Mouse (Mus musculus) MEL (cell line): ENCODE results near the gene Mog. TPM values are rescaled to one million over a fixed set of nuclear protein-coding genes. Genes with fewer than 3 reads are reported as not detected.
A peak's percentile ranks its signal among the peaks of the same experiment; 100 is the strongest.

ENCODE experiments used
- DNase-seq: peaks from one replicate; pipeline ENCODE4 v3.0.0; 2011; ENCODE audit warnings: low read depth, low spot score
- H3K27ac ChIP-seq: 2 replicates; pipeline ENCODE4 v1.5.1; 2012; ENCODE audit warnings: low read depth, mild to moderate bottlenecking, control low read depth, low read length, moderate library complexity; ENCODE audit not compliant: control insufficient read depth
- H3K27me3 ChIP-seq, 2 experiments: fragments of 150-350 bp in 1 of 2; sonication (generic) in 1 of 2; 2 replicates each; pipeline ENCODE4 v1.6.1; 2012; ENCODE audit warnings: low read length in 2 of 2, mild to moderate bottlenecking in 2 of 2, improper control_type of control experiment in 1 of 2, moderate library complexity in 1 of 2; ENCODE audit not compliant: insufficient read depth in 2 of 2, control insufficient read depth in 1 of 2
- H3K36me3 ChIP-seq, 2 experiments: 2 replicates each; pipeline ENCODE4 v1.6.1; 2012 to 2014; ENCODE audit warnings: low read length in 2 of 2, improper control_type of control experiment in 1 of 2, inconsistent platforms in 1 of 2, mild to moderate bottlenecking in 1 of 2; ENCODE audit not compliant: insufficient read depth in 2 of 2, control insufficient read depth in 1 of 2
- H3K4me1 ChIP-seq, 2 experiments: fragments of 150-350 bp in 1 of 2; sonication (generic) in 1 of 2; 2 replicates each; pipeline ENCODE4 v1.6.1; 2012; ENCODE audit warnings: low read length in 2 of 2, improper control_type of control experiment in 1 of 2, mild to moderate bottlenecking in 1 of 2; ENCODE audit not compliant: insufficient read depth in 2 of 2, control insufficient read depth in 1 of 2
- H3K4me3 ChIP-seq, 2 experiments: fragments of 150-350 bp in 1 of 2; sonication (generic) in 1 of 2; 2 replicates each; pipeline ENCODE4 v1.5.1; 2012; ENCODE audit warnings: low read depth in 2 of 2, low read length in 2 of 2, mild to moderate bottlenecking in 2 of 2, moderate library complexity in 2 of 2, control low read depth in 1 of 2, improper control_type of control experiment in 1 of 2; ENCODE audit not compliant: control insufficient read depth in 1 of 2, insufficient read depth in 1 of 2
- H3K79me2 ChIP-seq: 2 replicates; pipeline ENCODE4 v1.6.1; 2012; ENCODE audit warnings: mild to moderate bottlenecking, low read length, moderate library complexity; ENCODE audit not compliant: control insufficient read depth, poor library complexity, insufficient read depth
- H3K9ac ChIP-seq: 2 replicates; pipeline ENCODE4 v1.6.1; 2012; ENCODE audit warnings: low read depth, mild to moderate bottlenecking, control low read depth, low read length, moderate library complexity; ENCODE audit not compliant: control insufficient read depth, poor library complexity, severe bottlenecking
- H3K9me3 ChIP-seq: fragments of 150-350 bp; sonication (generic); replicated peaks from 2 replicates; pipeline ENCODE4 v1.6.1; 2012; ENCODE audit warnings: mild to moderate bottlenecking, low read length, improper control_type of control experiment, moderate library complexity; ENCODE audit not compliant: insufficient read depth
- BHLHE40 ChIP-seq: IDR thresholded peaks from 2 replicates; pipeline ENCODE4 v1.6.1; 2012; ENCODE audit warnings: low read depth, mild to moderate bottlenecking, inconsistent platforms, low read length, improper control_type of control experiment, borderline replicate concordance
- CHD1 ChIP-seq: IDR thresholded peaks from 2 replicates; pipeline ENCODE4 v1.6.1; 2012; ENCODE audit warnings: low read depth, mild to moderate bottlenecking, inconsistent platforms, low read length, improper control_type of control experiment
- CTCF ChIP-seq, 3 experiments: IDR thresholded peaks in 2 of 3; conservative IDR thresholded peaks in 1 of 3; 2 replicates each; pipeline ENCODE4 v1.5.1; 2011 to 2012; ENCODE audit warnings: low read length in 3 of 3, low read depth in 2 of 3, mild to moderate bottlenecking in 2 of 3, improper control_type of control experiment in 1 of 3, inconsistent platforms in 1 of 3, mixed read lengths in 1 of 3, moderate library complexity in 1 of 3; ENCODE audit not compliant: control insufficient read depth in 1 of 3, insufficient read depth in 1 of 3, poor library complexity in 1 of 3, severe bottlenecking in 1 of 3
- E2F4 ChIP-seq: IDR thresholded peaks from 2 replicates; pipeline ENCODE4 v1.6.1; 2011; ENCODE audit warnings: low read depth, low read length, improper control_type of control experiment, borderline replicate concordance
- EP300 ChIP-seq, 2 experiments: IDR thresholded peaks; 2 replicates each; pipeline ENCODE4 v1.6.1; 2011; ENCODE audit warnings: improper control_type of control experiment in 2 of 2, low read length in 2 of 2, low read depth in 1 of 2, mild to moderate bottlenecking in 1 of 2
- ETS1 ChIP-seq: IDR thresholded peaks from 2 replicates; pipeline ENCODE4 v1.6.1; 2012; ENCODE audit warnings: low read depth, mild to moderate bottlenecking, inconsistent platforms, low read length, improper control_type of control experiment, moderate library complexity
- GABPA ChIP-seq: IDR thresholded peaks from 2 replicates; pipeline ENCODE4 v1.6.1; 2012; ENCODE audit warnings: low read depth, mild to moderate bottlenecking, inconsistent platforms, low read length, improper control_type of control experiment, moderate library complexity
- GATA1 ChIP-seq: IDR thresholded peaks from 2 replicates; pipeline ENCODE4 v1.6.1; 2011; ENCODE audit warnings: low read depth, low read length, improper control_type of control experiment
- HCFC1 ChIP-seq: IDR thresholded peaks from 2 replicates; pipeline ENCODE4 v1.6.1; 2012; ENCODE audit warnings: low read depth, mild to moderate bottlenecking, inconsistent platforms, low read length, improper control_type of control experiment, moderate library complexity
- JUND ChIP-seq: IDR thresholded peaks from 2 replicates; pipeline ENCODE4 v1.6.1; 2011; ENCODE audit warnings: low read depth, mild to moderate bottlenecking, improper control_type of control experiment, low read length
- KAT2A ChIP-seq: conservative IDR thresholded peaks from 2 replicates; pipeline ENCODE4 v1.6.1; 2012; ENCODE audit warnings: low read depth, low read length, improper control_type of control experiment, inconsistent platforms
- MAFK ChIP-seq: IDR thresholded peaks from 2 replicates; pipeline ENCODE4 v1.6.1; 2011; ENCODE audit warnings: low read depth, mild to moderate bottlenecking, low read length, improper control_type of control experiment, borderline replicate concordance
- MAX ChIP-seq: IDR thresholded peaks from 2 replicates; pipeline ENCODE4 v1.6.1; 2011; ENCODE audit warnings: low read length, improper control_type of control experiment
- MAZ ChIP-seq: IDR thresholded peaks from 2 replicates; pipeline ENCODE4 v1.6.1; 2012; ENCODE audit warnings: low read depth, mild to moderate bottlenecking, inconsistent platforms, low read length, improper control_type of control experiment
- MEF2A ChIP-seq: IDR thresholded peaks from 2 replicates; pipeline ENCODE4 v1.6.1; 2014; ENCODE audit warnings: low read depth, mild to moderate bottlenecking, inconsistent platforms, low read length, improper control_type of control experiment; ENCODE audit not compliant: poor library complexity, insufficient replicate concordance, severe bottlenecking; ENCODE audit errors: extremely low read depth
- MXI1 ChIP-seq: IDR thresholded peaks from 2 replicates; pipeline ENCODE4 v1.6.1; 2011; ENCODE audit warnings: mild to moderate bottlenecking, low read depth, low read length, improper control_type of control experiment
- MYB ChIP-seq: IDR thresholded peaks from 2 replicates; pipeline ENCODE4 v1.6.1; 2011; ENCODE audit warnings: mild to moderate bottlenecking, low read depth, low read length, improper control_type of control experiment
- MYC ChIP-seq: IDR thresholded peaks from 2 replicates; pipeline ENCODE4 v1.6.1; 2011; ENCODE audit warnings: low read depth, mild to moderate bottlenecking, low read length, improper control_type of control experiment, moderate library complexity
- NELFE ChIP-seq: IDR thresholded peaks from 2 replicates; pipeline ENCODE4 v1.6.1; 2011; ENCODE audit warnings: low read depth, low read length, improper control_type of control experiment
- NRF1 ChIP-seq: IDR thresholded peaks from 2 replicates; pipeline ENCODE4 v1.6.1; 2014; ENCODE audit warnings: low read depth, mild to moderate bottlenecking, inconsistent platforms, low read length, improper control_type of control experiment, moderate library complexity; ENCODE audit not compliant: poor library complexity, insufficient read depth, severe bottlenecking
- POLR2A ChIP-seq, 2 experiments: IDR thresholded peaks; 2 replicates each; pipeline ENCODE4 v1.6.1; 2011 to 2012; ENCODE audit warnings: low read length in 2 of 2, mild to moderate bottlenecking in 2 of 2, control low read depth in 1 of 2, improper control_type of control experiment in 1 of 2, low read depth in 1 of 2, moderate library complexity in 1 of 2; ENCODE audit not compliant: control insufficient read depth in 1 of 2, insufficient read depth in 1 of 2, poor library complexity in 1 of 2
- POLR2AphosphoS2 ChIP-seq: IDR thresholded peaks from 2 replicates; pipeline ENCODE4 v1.6.1; 2011; ENCODE audit warnings: low read length, improper control_type of control experiment
- POLR2AphosphoS5 ChIP-seq: IDR thresholded peaks from 2 replicates; pipeline ENCODE4 v1.6.1; 2012; ENCODE audit warnings: low read depth, borderline replicate concordance, mild to moderate bottlenecking, inconsistent platforms, low read length, moderate library complexity, mixed read lengths
- RAD21 ChIP-seq: IDR thresholded peaks from 2 replicates; pipeline ENCODE4 v1.6.1; 2011; ENCODE audit warnings: mild to moderate bottlenecking, low read depth, low read length, improper control_type of control experiment
- RCOR1 ChIP-seq: IDR thresholded peaks from 2 replicates; pipeline ENCODE4 v1.6.1; 2012; ENCODE audit warnings: low read depth, mild to moderate bottlenecking, inconsistent platforms, low read length, improper control_type of control experiment
- SIN3A ChIP-seq: IDR thresholded peaks from 2 replicates; pipeline ENCODE4 v1.6.1; 2012; ENCODE audit warnings: low read length, improper control_type of control experiment, inconsistent platforms
- SMC3 ChIP-seq: IDR thresholded peaks from 2 replicates; pipeline ENCODE4 v1.6.1; 2011; ENCODE audit warnings: low read depth, low read length, improper control_type of control experiment
- TAL1 ChIP-seq: IDR thresholded peaks from 2 replicates; pipeline ENCODE4 v1.6.1; 2012; ENCODE audit warnings: mild to moderate bottlenecking, inconsistent platforms, low read length, moderate library complexity, mixed read lengths
- TBP ChIP-seq: IDR thresholded peaks from 2 replicates; pipeline ENCODE4 v1.8.0; 2011; ENCODE audit warnings: low read depth, low read length, improper control_type of control experiment
- TCF12 ChIP-seq: IDR thresholded peaks from 2 replicates; pipeline ENCODE4 v1.6.1; 2014; ENCODE audit warnings: low read depth, mild to moderate bottlenecking, inconsistent platforms, low read length, improper control_type of control experiment, moderate library complexity
- UBTF ChIP-seq: IDR thresholded peaks from 2 replicates; pipeline ENCODE4 v1.6.1; 2012; ENCODE audit warnings: low read depth, mild to moderate bottlenecking, inconsistent platforms, low read length, improper control_type of control experiment, moderate library complexity, borderline replicate concordance; ENCODE audit not compliant: insufficient read depth
- USF1 ChIP-seq: IDR thresholded peaks from 2 replicates; pipeline ENCODE4 v1.6.1; 2014; ENCODE audit warnings: low read depth, mild to moderate bottlenecking, inconsistent platforms, low read length, improper control_type of control experiment, moderate library complexity
- ZC3H11A ChIP-seq: IDR thresholded peaks from 2 replicates; pipeline ENCODE4 v1.6.1; 2012; ENCODE audit warnings: low read depth, mild to moderate bottlenecking, inconsistent platforms, low read length, improper control_type of control experiment
- ZKSCAN1 ChIP-seq: IDR thresholded peaks from 2 replicates; pipeline ENCODE4 v1.6.1; 2012; ENCODE audit warnings: low read depth, mild to moderate bottlenecking, inconsistent platforms, low read length, improper control_type of control experiment, moderate library complexity
- ZMIZ1 ChIP-seq: IDR thresholded peaks from 2 replicates; pipeline ENCODE4 v1.6.1; 2012; ENCODE audit warnings: low read depth, mild to moderate bottlenecking, inconsistent platforms, low read length, improper control_type of control experiment, moderate library complexity
- ZNF384 ChIP-seq: IDR thresholded peaks from 2 replicates; pipeline ENCODE4 v1.6.1; 2012; ENCODE audit warnings: low read depth, mild to moderate bottlenecking, inconsistent platforms, low read length, improper control_type of control experiment
- polyA plus RNA-seq, 2 experiments: library from polyadenylated mRNA; stranded (reverse) in 1 of 2; unstranded in 1 of 2; fragments of >175 nt in 1 of 2; fragments of >200 nt in 1 of 2; gene quantifications; 2 replicates each; pipeline versions ENCODE4 v1.2.1 to v1.2.4; 2012; ENCODE audit warnings: low replicate concordance in 2 of 2, low read depth in 1 of 2; ENCODE audit not compliant: insufficient read length in 2 of 2, insufficient read depth in 1 of 2, missing spikeins in 1 of 2
- total RNA-seq: library from RNA; depleted of rRNA; stranded (reverse); fragments of 300-350 nt; gene quantifications from 2 replicates; pipeline ENCODE4 v1.2.3, GENCODE M21; 2012

Mog gene
- total and polyA plus RNA-seq, 3 experiments, result not detected

DNA sequence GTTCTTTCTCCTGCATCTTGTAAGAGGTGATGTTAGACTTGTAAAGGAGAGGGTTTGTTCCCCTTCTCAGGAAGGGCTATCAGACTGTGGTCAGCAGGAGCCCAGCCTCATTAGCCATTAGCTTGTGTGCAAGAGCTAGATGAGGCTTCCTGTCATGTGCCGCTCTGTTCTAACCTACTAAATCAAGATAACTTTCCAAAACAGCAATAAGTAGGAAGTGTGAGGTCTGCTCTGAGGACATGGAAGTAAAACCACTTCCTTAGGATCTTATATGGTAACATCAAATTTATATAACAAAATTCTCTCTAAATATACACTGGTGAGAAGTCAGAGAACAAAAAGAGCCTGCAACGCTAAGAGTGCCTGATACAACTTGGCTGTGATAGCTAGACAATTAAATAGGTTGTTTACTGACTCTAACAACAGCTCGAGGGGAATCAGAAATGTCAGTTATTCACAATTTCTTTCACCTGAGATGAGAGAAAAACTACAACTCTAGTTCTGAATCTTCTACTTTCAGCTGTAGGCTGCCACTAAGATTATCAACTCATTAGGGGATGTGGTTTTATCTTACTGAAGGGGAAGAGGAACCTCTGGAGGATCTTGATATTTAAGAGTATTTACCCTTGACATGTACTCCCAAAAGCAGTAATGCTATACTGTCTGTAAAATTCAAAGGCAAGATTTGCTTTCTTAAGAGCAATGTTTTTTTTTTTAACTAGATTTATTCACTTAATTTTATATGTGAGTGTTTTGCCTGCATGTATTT lies 30.7 kb downstream of the Mog start:
- peak overlapping the region in 1 of 2 experiments; percentile 10; a peak in 1 of 4 replicates for H3K4me3 ChIP-seq
- peak overlapping the region; percentile 81 for H3K27ac ChIP-seq
- no peak overlapping the region for H3K9ac ChIP-seq
- H3K9me3 ChIP-seq, result no peaks in the 10 kb centered on the region
- H3K79me2 ChIP-seq, result no peaks in the 10 kb centered on the region
- peak; percentile 76 for DNase-seq
- peaks cover 0 to 11% of the 10 kb centered on the region in 2 experiments; a peak in 2 of 4 replicates for H3K36me3 ChIP-seq
- peaks cover 3 to 8% of the 10 kb centered on the region in 2 experiments; a peak in 2 of 4 replicates for H3K4me1 ChIP-seq
- no peaks in the 10 kb centered on the region for H3K27me3 ChIP-seq
- TF ChIP-seq MYC (no peak), MAX (peak; percentile 53; the same call in 1 of the 2 replicates), MYB (no peak), E2F4 (no peak), ETS1 (peak; percentile 77; the same call in 1 of the 2 replicates), SMC3 (no peak), ZC3H11A (no peak), BHLHE40 (peak; percentile 79; the same call in 1 of the 2 replicates), MEF2A (no peak), TCF12 (peak; percentile 87), UBTF (no peak), GABPA (no peak), SIN3A (peak; percentile 61), NELFE (no peak), GATA1 (peak; percentile 91), ZMIZ1 (no peak), TBP (no peak), CTCF (IDR thresholded peaks at IDR 0.05 in 2 of 3, conservative IDR thresholded peaks at IDR 0.05 in 1 of 3; ENCODE audit: control insufficient read depth in 1 of 3, insufficient read depth in 1 of 3, low read depth in 2 of 3, low read length in 3 of 3, poor library complexity in 1 of 3, severe bottlenecking in 1 of 3) (no peak), RCOR1 (peak; percentile 76; the same call in 1 of the 2 replicates), MXI1 (no peak), NRF1 (no peak), TAL1 (peak; percentile 8; the same call in 1 of the 2 replicates), POLR2A (IDR thresholded peaks at IDR 0.05; ENCODE audit: control insufficient read depth in 1 of 2, insufficient read depth in 1 of 2, low read depth in 1 of 2, low read length in 2 of 2, poor library complexity in 1 of 2) (no peak), POLR2AphosphoS5 (no peak), ZNF384 (no peak), KAT2A (no peak), CHD1 (no peak), ZKSCAN1 (no peak), MAZ (no peak), RAD21 (no peak), USF1 (peak; percentile 80), POLR2AphosphoS2 (no peak), JUND (no peak), MAFK (no peak), HCFC1 (no peak), EP300 (IDR thresholded peaks at IDR 0.05; ENCODE audit: low read depth in 1 of 2, low read length in 2 of 2) (peak; percentile 88 to 92)
